Mouse (Mus musculus): ENCODE results near the gene Wdr74.

Wdr74 gene

GRCm38 (mm10) chr19:8735389-8736159 is at the start of gene Wdr74:
Gene Wdr74, plus strand, starts transcription at chr19:8735827.
- peak; percentile 90 to 91 for DNase-seq

GRCm38 (mm10) chr19:8691871-8692539 is 43.6 kb upstream of the Wdr74 start:
- DNase-seq, result no peak

GRCm38 (mm10) chr19:8692740-8693139 is 42.9 kb upstream of the Wdr74 start:
- no peak for DNase-seq

GRCm38 (mm10) chr19:8695330-8695729 is 40.3 kb upstream of the Wdr74 start:
- DNase-seq, result peak; percentile 71 to 75

- DNase-seq, result no peak
Measured at GRCm38 (mm10) chr19:8699652-8700051, 36.0 kb upstream of the Wdr74 start.

GRCm38 (mm10) chr19:8702458-8702857 is 33.2 kb upstream of the Wdr74 start:
- no peak for DNase-seq

GRCm38 (mm10) chr19:8703571-8703970 is 32.1 kb upstream of the Wdr74 start:
- no peak for DNase-seq

GRCm38 (mm10) chr19:8705026-8705708 is 30.5 kb upstream of the Wdr74 start:
- no peak for DNase-seq

GRCm38 (mm10) chr19:8706132-8706667 is 29.4 kb upstream of the Wdr74 start:
- no peak for DNase-seq

- no peak for DNase-seq
Measured at GRCm38 (mm10) chr19:8706930-8707329, 28.7 kb upstream of the Wdr74 start.

GRCm38 (mm10) chr19:8708954-8709353 is 26.7 kb upstream of the Wdr74 start:
- DNase-seq, result no peak

- DNase-seq, result no peak
Measured at GRCm38 (mm10) chr19:8710057-8710456, 25.6 kb upstream of the Wdr74 start.

GRCm38 (mm10) chr19:8711506-8711905 is 24.1 kb upstream of the Wdr74 start:
- no peak for DNase-seq

GRCm38 (mm10) chr19:8711949-8712869 is 23.4 kb upstream of the Wdr74 start:
- DNase-seq, result peak; percentile 48 to 58

GRCm38 (mm10) chr19:8712870-8713305 is 22.7 kb upstream of the Wdr74 start:
- peak; percentile 64 to 78 for DNase-seq

- peak; percentile 96 to 97 for DNase-seq
Measured at GRCm38 (mm10) chr19:8713306-8713996, 22.2 kb upstream of the Wdr74 start.

- no peak for DNase-seq
Measured at GRCm38 (mm10) chr19:8713997-8714652, 21.5 kb upstream of the Wdr74 start.

- no peak for DNase-seq
Measured at GRCm38 (mm10) chr19:8714653-8715481, 20.8 kb upstream of the Wdr74 start.

GRCm38 (mm10) chr19:8715868-8716766 is 19.5 kb upstream of the Wdr74 start:
- DNase-seq, result no peak
